Mouse (Mus musculus) E14TG2a.4 (cell line): ENCODE results near the gene Ralgps1.

Experiments used
- CTCF ChIP-seq: conservative IDR thresholded peaks from 2 replicates; pipeline ENCODE4 v1.5.1; 2014; ENCODE audit warnings: low read length
- POU5F1 ChIP-seq: IDR thresholded peaks from 2 replicates; pipeline ENCODE4 v1.6.1; 2014; ENCODE audit warnings: low read length, borderline replicate concordance

DNA sequence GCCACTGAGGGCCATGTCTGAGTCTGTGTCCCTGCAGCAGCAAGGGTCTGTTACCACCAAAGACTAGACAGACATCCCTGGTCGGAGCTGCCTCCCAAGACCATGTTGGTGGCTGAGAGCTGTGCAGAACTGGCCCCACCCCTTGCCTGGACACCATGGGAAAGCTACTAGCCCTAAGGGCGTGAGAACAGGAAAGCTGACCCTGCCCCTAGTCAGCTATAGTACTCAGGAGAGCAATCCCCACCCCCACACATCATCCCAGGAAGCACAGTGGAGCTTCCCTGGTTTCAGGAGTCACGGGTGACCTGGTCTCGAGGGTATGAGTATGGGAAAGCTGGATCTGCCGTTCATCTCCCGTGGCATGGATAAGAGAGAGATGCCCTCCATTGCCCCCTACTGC lies 20.4 kb downstream of the Ralgps1 start:
- TF ChIP-seq CTCF: no peak
- TF ChIP-seq POU5F1: no peak
